In the genomic region with DNA sequence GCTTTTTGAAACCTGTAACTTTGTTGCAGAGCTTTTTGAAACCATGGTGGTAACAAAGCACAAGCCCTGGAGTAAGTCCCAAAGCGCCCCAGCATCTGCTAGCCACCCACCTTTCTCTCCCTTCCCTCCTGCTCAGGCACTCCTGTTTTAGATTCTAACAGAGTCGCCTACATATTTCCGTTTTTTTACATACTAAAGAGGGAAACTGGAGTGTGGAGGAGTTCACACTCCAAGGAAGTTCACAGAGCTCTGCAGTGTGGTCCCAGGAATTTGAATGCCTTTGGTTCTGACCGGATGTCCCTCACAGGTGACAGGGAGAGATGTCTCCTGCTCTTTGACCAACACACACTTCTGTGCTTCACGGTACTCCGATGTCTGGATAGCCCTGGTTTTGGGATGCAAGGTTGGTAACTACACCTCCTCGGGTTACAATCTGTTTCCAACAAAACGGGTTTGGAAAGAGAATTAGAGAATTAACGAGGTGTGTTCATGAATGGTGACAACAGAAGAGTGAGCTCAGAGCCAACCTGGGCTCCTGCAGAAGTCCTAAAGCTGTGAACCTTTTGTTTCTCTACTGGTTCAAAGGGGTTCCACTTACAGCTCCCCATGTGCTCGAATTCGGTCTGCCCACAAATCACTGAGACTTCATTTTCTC, we compare ENCODE assay signal across 21 mouse cellular contexts.
DNase-seq lines count a peak whose midpoint lies in the region.
"Had no signal": no experiment of that assay in that cellular context is flagged by ENCODE, and none has a peak within 500 bp of the region (broad histone marks: within the 10 kb centered on the region; RNA-seq: fewer than 3 reads in every experiment).

No protein-coding gene starts in this region.

- H3K36me3 ChIP-seq in forebrain, embryonic 10.5 days (replicated peaks), result no peaks in the 10 kb centered on the region
- H3K36me3 ChIP-seq: G1E; hindbrain, embryonic 12.5 days; midbrain, embryonic 10.5 days; stomach, embryonic 15.5 days had no signal

- H3K27me3 ChIP-seq in forebrain, embryonic 10.5 days (ENCODE audit: poor library complexity, severe bottlenecking), result no peaks in the 10 kb centered on the region
- H3K27me3 ChIP-seq: forebrain, embryonic 13.5 days; hindbrain, embryonic 12.5 days; neural tube, embryonic 13.5 days; stomach, embryonic 15.5 days had no signal

- intact Hi-C loops in left cerebral cortex, postnatal 10 days (cut with DNase I), result no loop called here
- intact Hi-C loops in left cerebral cortex, postnatal 25 days (cut with DNase I), result loop anchor here (1.0 to 2.0 kb wide), 3 partner anchors 13 to 100 kb away; partner anchors contain the start of gene Gsk3b

- H3K4me1 ChIP-seq in forebrain, embryonic 10.5 days, result peaks cover 38% of the 10 kb centered on the region
- H3K4me1 ChIP-seq: stomach, embryonic 15.5 days had no signal

- no peak overlapping the region for H3K4me3 ChIP-seq in forebrain, embryonic 10.5 days
- H3K4me3 ChIP-seq: forebrain, embryonic 13.5 days; hindbrain, embryonic 12.5 days; midbrain, embryonic 10.5 days; neural tube, embryonic 13.5 days; stomach, embryonic 15.5 days had no signal

- DNase-seq in left cerebral cortex, adult 18-20 months (ENCODE audit: low spot score in 2 of 2), result peak; percentile 64 to 73
- DNase-seq in left cerebral cortex, postnatal 10 days (ENCODE audit: extremely low spot score in 1 of 2, low spot score in 2 of 2), result no peak
- DNase-seq in layer of hippocampus, adult 9-11 months, result peak; percentile 66
- peak; percentile 52 to 94 for DNase-seq in left cerebral cortex, postnatal 25 days (ENCODE audit: low spot score in 2 of 2)
- peak; percentile 64 to 85 for DNase-seq in right cerebral cortex, postnatal 36 days (ENCODE audit: low spot score in 2 of 2)
- no peak for DNase-seq in adrenal gland, postnatal 4 days (ENCODE audit: low spot score in 2 of 2)
- no peak for DNase-seq in forebrain, embryonic 10.5 days (ENCODE audit: extremely low spot score, low spot score)
- DNase-seq: cerebellum, adult 11 months; cerebellum, postnatal 25 days; heart, postnatal 10 days; kidney, postnatal 4 days; lung, adult 18-20 months; lung, postnatal 4 days; spleen, adult 18-20 months; thymus, postnatal 14 days had no signal

- no peak overlapping the region for H3K27ac ChIP-seq in forebrain, embryonic 10.5 days
- H3K27ac ChIP-seq: forebrain, embryonic 13.5 days; hindbrain, embryonic 12.5 days; stomach, embryonic 15.5 days had no signal

- H3K9me3 ChIP-seq in forebrain, embryonic 10.5 days, result no peaks in the 10 kb centered on the region
- H3K9me3 ChIP-seq: forebrain, embryonic 13.5 days; G1E; hindbrain, embryonic 12.5 days; midbrain, embryonic 10.5 days; neural tube, embryonic 13.5 days; stomach, embryonic 15.5 days had no signal

- WGBS in forebrain, embryonic 10.5 days, result 60% methylated on average over 11 of the region's 11 CpGs

Comparison
In these comparisons a context has a peak if more than half of its experiments do, and no peak if none do; other contexts are left out.
1. DNase-seq: peak in left cerebral cortex, adult 18-20 months (2 of 2), layer of hippocampus, adult 9-11 months (single experiment), left cerebral cortex, postnatal 25 days (2 of 2) and right cerebral cortex, postnatal 36 days (2 of 2); none in left cerebral cortex, postnatal 10 days (0 of 2), adrenal gland, postnatal 4 days (0 of 2) and forebrain, embryonic 10.5 days (single experiment).